Mouse (Mus musculus) limb, embryonic 12.5 days (tissue): ENCODE results near the gene Tnn. TPM values are rescaled to one million over a fixed set of nuclear protein-coding genes. Genes with fewer than 3 reads are reported as not detected.

Experiments
- ATAC-seq: fragments of 200-750 bp; cut with Nextera tagmentation; 2 replicates; pipeline ENCODE4 v1.8.0; 2017; ENCODE audit warnings: low read depth, moderate TSS enrichment; ENCODE audit not compliant: insufficient number of reproducible peaks, insufficient read depth, low FRiP score, low TSS enrichment
- H3K27ac ChIP-seq: fragments of 300-500 bp; sonication (generic); 2 replicates; pipeline ENCODE4 v1.5.1; 2016; ENCODE audit warnings: mild to moderate bottlenecking, moderate library complexity
- H3K27me3 ChIP-seq: fragments of 300-500 bp; sonication (generic); 2 replicates; pipeline ENCODE4 v1.6.1; 2016; ENCODE audit warnings: mild to moderate bottlenecking, moderate library complexity
- H3K36me3 ChIP-seq: fragments of 300-500 bp; sonication (generic); 2 replicates; pipeline ENCODE4 v1.6.1; 2016; ENCODE audit warnings: mild to moderate bottlenecking, moderate library complexity
- H3K4me1 ChIP-seq: fragments of 300-500 bp; sonication (generic); replicated peaks from 2 replicates; pipeline ENCODE4 v1.6.1; 2016
- H3K4me2 ChIP-seq: fragments of 300-500 bp; sonication (generic); 2 replicates; pipeline ENCODE4 v1.6.1; 2016; ENCODE audit warnings: mild to moderate bottlenecking, moderate library complexity
- H3K4me3 ChIP-seq: fragments of 300-500 bp; sonication (generic); replicated peaks from 2 replicates; pipeline ENCODE4 v1.5.1; 2016; ENCODE audit warnings: mild to moderate bottlenecking
- H3K9ac ChIP-seq: fragments of 300-500 bp; sonication (generic); replicated peaks from 2 replicates; pipeline ENCODE4 v1.6.1; 2016; ENCODE audit warnings: mild to moderate bottlenecking, moderate library complexity
- H3K9me3 ChIP-seq: fragments of 300-500 bp; sonication (generic); 2 replicates; pipeline ENCODE4 v1.6.1; 2016; ENCODE audit warnings: mild to moderate bottlenecking, moderate library complexity
- WGBS: fragments of 180-500 bp; shearing (Covaris S2); methylation state at CpG from one replicate; pipeline ENCODE4 v1.1.7; 2016; 5-methylcytosine and 5-hydroxymethylcytosine counted together
- polyA plus RNA-seq: library from polyadenylated mRNA; unstranded; fragments of >200 nt; fragmentation: Nextera tagmentation; extraction: Ambion mirVana; gene quantifications from 2 replicates; pipeline ENCODE4 v1.2.1, GENCODE M21; 2016

The Tnn gene
- polyA plus RNA-seq: 0.14 and 0.24 TPM in 2 replicates

GRCm38 (mm10) chr1:160153480-160153879 is at the start of gene Tnn:
Gene Tnn (minus strand): TSS chr1:160153580.
- Histone ChIP-seq H3K4me3 (no peak within 1 kb of the TSS), H3K36me3 (no peaks in the 10 kb centered on the region), H3K27ac (no peak within 1 kb of the TSS), H3K27me3 (no peaks in the 10 kb centered on the region), H3K4me1 (no peaks in the 10 kb centered on the region), H3K9me3 (no peaks in the 10 kb centered on the region), H3K4me2 (no peak within 1 kb of the TSS), H3K9ac (no peak within 1 kb of the TSS)
- WGBS: 68% methylated on average over 8 of the region's 8 CpGs
- no peak for ATAC-seq

DNA sequence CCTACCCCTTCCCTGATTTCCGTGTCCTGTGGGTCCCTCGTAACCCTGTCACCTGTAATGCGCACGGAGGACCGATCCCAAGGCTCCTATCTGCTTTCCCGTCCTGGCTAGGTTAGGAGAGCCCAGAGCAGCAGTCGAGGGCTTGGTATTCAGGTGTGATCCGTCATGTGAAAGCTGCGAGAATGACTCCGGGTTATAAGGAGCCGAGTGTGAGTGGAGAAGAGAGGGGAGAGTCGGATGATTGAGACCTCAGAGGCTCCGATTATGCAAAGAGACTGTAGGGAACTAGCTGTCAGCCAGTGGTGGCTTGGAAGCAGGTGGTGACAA is 41.9 kb upstream of the Tnn start:
- Histone ChIP-seq H3K9ac (peak overlapping the region; percentile 79), H3K27me3 (no peaks in the 10 kb centered on the region), H3K27ac (peak overlapping the region; percentile 79), H3K4me1 (peaks cover 3% of the 10 kb centered on the region), H3K4me2 (peak overlapping the region; percentile 82), H3K9me3 (no peaks in the 10 kb centered on the region), H3K4me3 (peak overlapping the region; percentile 83), H3K36me3 (peaks cover 28% of the 10 kb centered on the region)
- ATAC-seq: no peak
- 0% methylated on average over 13 of the region's 13 CpGs for WGBS

- Histone ChIP-seq H3K4me2 (peak within 1 kb of the TSS; percentile 82), H3K36me3 (peaks cover 23% of the 10 kb centered on the region), H3K9me3 (no peaks in the 10 kb centered on the region), H3K4me3 (peak within 1 kb of the TSS; percentile 83), H3K27me3 (no peaks in the 10 kb centered on the region), H3K27ac (peak within 1 kb of the TSS; percentile 79), H3K9ac (peak within 1 kb of the TSS; percentile 79), H3K4me1 (peaks cover 3% of the 10 kb centered on the region)
- WGBS: 8% methylated on average over 31 of the region's 31 CpGs
- peak; percentile 99 for ATAC-seq
These were observed 41.4 kb upstream of the Tnn start, which contains the start of gene Mrps14 for GRCm38 (mm10) chr1:160194529-160195336. Gene Mrps14 (plus strand): TSS chr1:160195215.

DNA sequence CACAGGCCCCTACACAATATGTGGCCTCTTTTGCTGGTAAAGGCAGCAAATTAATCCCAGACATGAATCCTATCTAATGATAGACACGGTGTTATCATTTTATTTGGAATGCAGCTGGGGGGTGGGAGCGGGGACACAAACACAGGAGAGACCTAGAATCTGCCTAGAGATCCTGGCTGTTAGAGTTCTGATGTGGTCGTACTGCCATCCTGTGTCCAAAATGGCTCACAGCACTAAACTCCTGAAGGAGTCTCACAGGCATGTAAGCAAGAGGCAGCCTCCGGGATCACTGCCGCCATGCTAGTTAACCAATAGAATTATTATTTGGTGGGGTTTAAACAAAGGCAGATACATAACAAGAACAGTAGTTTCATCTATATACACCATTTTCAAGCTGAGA is 31.1 kb upstream of the Tnn start:
- H3K36me3 ChIP-seq: no peaks in the 10 kb centered on the region
- no peak overlapping the region for H3K27ac ChIP-seq
- H3K9me3 ChIP-seq: no peaks in the 10 kb centered on the region
- H3K4me1 ChIP-seq: peaks cover 5% of the 10 kb centered on the region; the same call in 1 of the 2 replicates
- H3K4me2 ChIP-seq: 0 out of 2 replicates have a peak overlapping the region, but pooled peaks have one; percentile 13
- no peak overlapping the region for H3K4me3 ChIP-seq
- WGBS: 17% methylated on average over 5 of the region's 5 CpGs
- H3K9ac ChIP-seq: no peak overlapping the region
- H3K27me3 ChIP-seq: no peaks in the 10 kb centered on the region
- peak; percentile 72; the same call in 1 of the 2 replicates for ATAC-seq

DNA sequence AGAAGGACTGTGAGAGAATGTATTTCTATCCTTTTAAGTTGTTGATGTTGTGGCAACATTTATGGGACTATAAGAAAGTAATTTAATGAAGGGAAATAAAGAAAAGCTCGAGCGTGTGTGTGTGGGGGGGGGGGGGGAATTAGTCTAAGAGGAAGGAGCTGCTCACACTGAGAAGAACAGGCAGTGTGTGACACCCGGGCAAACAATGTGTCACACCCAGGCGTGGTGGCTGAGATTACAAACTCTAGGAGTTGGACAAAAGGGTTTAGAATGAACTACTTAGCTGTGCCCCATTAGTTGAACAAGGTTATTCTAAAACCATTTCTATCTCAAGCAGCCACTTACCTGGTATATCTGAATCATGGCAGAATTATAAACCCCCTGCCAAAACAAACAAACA is 27.8 kb upstream of the Tnn start:
- no peaks in the 10 kb centered on the region for H3K9me3 ChIP-seq
- H3K4me1 ChIP-seq: peaks cover 5% of the 10 kb centered on the region; the same call in 1 of the 2 replicates
- H3K27ac ChIP-seq: no peak overlapping the region
- peak overlapping the region; percentile 1; the same call in 1 of the 2 replicates for H3K4me2 ChIP-seq
- no peak overlapping the region for H3K9ac ChIP-seq
- H3K27me3 ChIP-seq: no peaks in the 10 kb centered on the region
- no peak for ATAC-seq
- no peaks in the 10 kb centered on the region for H3K36me3 ChIP-seq
- no peak overlapping the region for H3K4me3 ChIP-seq
- 54% methylated on average over 4 of the region's 4 CpGs for whole genome bisulfite sequencing

- 85% methylated on average over 8 of the region's 8 CpGs for WGBS
These were observed 23.5 kb upstream of the Tnn start for GRCm38 (mm10) chr1:160176903-160177302.

DNA sequence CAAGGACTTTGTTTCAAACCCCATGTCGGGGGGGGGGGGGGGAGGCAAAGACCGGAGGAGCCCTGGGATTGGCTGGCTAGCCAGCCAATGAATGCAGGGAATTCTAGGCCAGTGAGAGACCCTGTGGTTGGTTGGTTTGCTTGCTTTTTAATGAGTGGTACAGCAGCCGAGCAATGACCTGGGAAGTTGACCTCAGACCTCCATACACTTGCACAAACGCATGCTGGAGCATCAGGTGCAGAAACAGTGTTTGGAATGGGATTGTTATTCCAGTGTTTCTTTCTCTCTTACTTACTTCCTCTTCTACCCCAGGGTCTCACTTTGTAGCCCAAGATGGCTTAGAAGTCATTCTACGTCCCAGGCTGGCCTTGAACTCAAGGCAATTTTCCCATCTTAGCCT is 13.2 kb upstream of the Tnn start:
- no peaks in the 10 kb centered on the region for H3K27me3 ChIP-seq
- H3K9me3 ChIP-seq: no peaks in the 10 kb centered on the region
- H3K4me2 ChIP-seq: no peak overlapping the region
- ATAC-seq: no peak
- no peak overlapping the region for H3K4me3 ChIP-seq
- H3K36me3 ChIP-seq: no peaks in the 10 kb centered on the region
- H3K9ac ChIP-seq: no peak overlapping the region
- no peak overlapping the region for H3K27ac ChIP-seq
- H3K4me1 ChIP-seq: peaks cover 7% of the 10 kb centered on the region; the same call in 1 of the 2 replicates
- WGBS: 55% methylated on average over 3 of the region's 5 CpGs

More at GRCm38 (mm10) chr1:160176903-160177302, 23.5 kb upstream of the Tnn start:
- Histone ChIP-seq H3K4me2 (no peak overlapping the region), H3K9me3 (no peaks in the 10 kb centered on the region), H3K36me3 (no peaks in the 10 kb centered on the region), H3K27me3 (no peaks in the 10 kb centered on the region), H3K4me1 (peaks cover 5% of the 10 kb centered on the region; the same call in 1 of the 2 replicates), H3K9ac (no peak overlapping the region), H3K4me3 (no peak overlapping the region), H3K27ac (no peak overlapping the region)
- ATAC-seq: no peak

GRCm38 (mm10) chr1:160158190-160158589 is 4.8 kb upstream of the Tnn start:
- H3K4me3 ChIP-seq: no peak overlapping the region
- no peaks in the 10 kb centered on the region for H3K36me3 ChIP-seq
- no peak overlapping the region for H3K27ac ChIP-seq
- no peak overlapping the region for H3K4me2 ChIP-seq
- no peaks in the 10 kb centered on the region for H3K27me3 ChIP-seq
- H3K9ac ChIP-seq: no peak overlapping the region
- no peaks in the 10 kb centered on the region for H3K4me1 ChIP-seq
- H3K9me3 ChIP-seq: no peaks in the 10 kb centered on the region
- 75% methylated on average over 2 of the region's 2 CpGs for WGBS
- no peak for ATAC-seq

- Histone ChIP-seq H3K36me3 (no peaks in the 10 kb centered on the region), H3K9ac (no peak overlapping the region), H3K4me3 (no peak overlapping the region), H3K4me1 (no peaks in the 10 kb centered on the region), H3K4me2 (no peak overlapping the region), H3K27me3 (peaks cover 5% of the 10 kb centered on the region; the same call in 1 of the 2 replicates), H3K9me3 (no peaks in the 10 kb centered on the region), H3K27ac (no peak overlapping the region)
- WGBS: 70% methylated on average over 3 of the region's 3 CpGs
- ATAC-seq: no peak
These were observed 2.7 kb downstream of the Tnn start for GRCm38 (mm10) chr1:160150726-160151125.

- Histone ChIP-seq H3K4me1 (no peaks in the 10 kb centered on the region), H3K4me3 (no peak overlapping the region), H3K27ac (no peak overlapping the region), H3K36me3 (no peaks in the 10 kb centered on the region), H3K9ac (no peak overlapping the region), H3K9me3 (no peaks in the 10 kb centered on the region), H3K4me2 (no peak overlapping the region), H3K27me3 (peaks cover 6% of the 10 kb centered on the region; the same call in 1 of the 2 replicates)
- no peak for ATAC-seq
- WGBS: 76% methylated on average over 11 of the region's 11 CpGs
These were observed 4.0 kb downstream of the Tnn start for GRCm38 (mm10) chr1:160149291-160149906.

- Histone ChIP-seq H3K4me3 (no peak overlapping the region), H3K9ac (no peak overlapping the region), H3K27ac (no peak overlapping the region), H3K27me3 (peaks cover 6% of the 10 kb centered on the region; the same call in 1 of the 2 replicates), H3K4me2 (no peak overlapping the region), H3K9me3 (no peaks in the 10 kb centered on the region), H3K36me3 (no peaks in the 10 kb centered on the region), H3K4me1 (no peaks in the 10 kb centered on the region)
- WGBS: 87% methylated on average over 7 of the region's 7 CpGs
- no peak for ATAC-seq
These were observed 6.1 kb downstream of the Tnn start for GRCm38 (mm10) chr1:160147274-160147673.
